Mouse (Mus musculus): Measurements from ENCODE around the gene Fh1. TPM values are rescaled to one million over a fixed set of nuclear protein-coding genes. Genes with fewer than 3 reads are reported as not detected.

Fh1 gene
- total and polyA plus RNA-seq, 3 experiments, result 159 to 186 TPM; not detected in 1

DNA sequence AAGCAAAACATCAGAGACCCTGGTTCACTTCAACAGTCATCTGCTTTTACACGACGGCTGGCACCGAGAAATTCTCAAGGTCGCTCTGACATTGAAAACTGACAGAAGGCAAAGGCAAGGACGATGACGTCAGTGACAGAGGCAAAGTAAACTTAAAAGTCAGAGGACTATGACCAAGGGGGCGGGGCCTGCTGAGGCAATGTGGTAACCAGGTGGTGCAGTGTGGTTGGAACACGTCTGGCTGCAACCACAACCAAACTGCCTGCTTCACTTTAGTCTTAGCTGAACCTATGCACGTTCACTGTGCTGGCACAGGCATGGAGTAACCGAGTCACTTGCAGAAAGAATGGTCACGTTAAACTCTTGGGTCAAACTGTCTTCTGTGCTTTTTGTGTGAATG lies 23.2 kb downstream of the Fh1 start:
- Histone ChIP-seq H3K27me3 (ENCODE audit: control insufficient read depth in 1 of 2, insufficient read depth in 2 of 2, low read length in 2 of 2) (no peaks in the 10 kb centered on the region), H3K36me3 (ENCODE audit: control insufficient read depth in 1 of 2, insufficient read depth in 2 of 2, low read length in 2 of 2) (peaks cover 0 to 25% of the 10 kb centered on the region in 2 experiments; a peak in 2 of 4 replicates)
- TF ChIP-seq TCF12 (IDR thresholded peaks at IDR 0.05; ENCODE audit: low read depth, low read length), result no peak
- no peak for TF ChIP-seq RCOR1 (IDR thresholded peaks at IDR 0.05; ENCODE audit: low read depth, low read length)
- no peak for TF ChIP-seq ELF1 (IDR thresholded peaks at IDR 0.05; ENCODE audit: low read depth, low read length)
- no peak for TF ChIP-seq KAT2A (conservative IDR thresholded peaks at IDR 0.05; ENCODE audit: low read depth, low read length)

DNA sequence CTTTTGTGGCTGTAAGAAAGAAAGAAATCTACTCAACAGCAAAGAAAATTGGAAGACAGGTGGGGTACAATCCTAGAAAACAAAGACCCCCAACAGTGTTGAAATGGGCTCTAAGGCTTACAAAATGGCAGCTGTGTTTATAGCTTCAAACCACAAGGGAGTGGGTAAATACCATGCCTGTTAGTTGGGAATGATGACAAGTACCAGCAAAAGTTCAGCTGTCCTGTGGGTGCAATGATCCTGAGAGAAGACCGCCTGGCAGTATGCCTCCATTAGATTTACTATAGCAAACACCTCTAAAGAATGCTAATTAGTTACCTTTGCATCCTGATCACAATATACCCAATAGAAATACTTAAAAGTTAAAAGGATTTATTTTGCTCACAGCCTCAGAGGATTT lies 32.6 kb downstream of the Fh1 start:
- no peak overlapping the region for H3K9ac ChIP-seq (ENCODE audit: control insufficient read depth, low read depth, low read length, poor library complexity, severe bottlenecking)
- TF ChIP-seq TAL1 (IDR thresholded peaks at IDR 0.05; ENCODE audit: low read length), result no peak
- TF ChIP-seq SMC3 (IDR thresholded peaks at IDR 0.05; ENCODE audit: low read depth, low read length), result no peak
- TF ChIP-seq E2F4 (IDR thresholded peaks at IDR 0.05; ENCODE audit: borderline replicate concordance, low read depth, low read length), result no peak
- no peak for TF ChIP-seq CTCF (IDR thresholded peaks at IDR 0.05 in 2 of 3, conservative IDR thresholded peaks at IDR 0.05 in 1 of 3; ENCODE audit: control insufficient read depth in 1 of 3, insufficient read depth in 1 of 3, low read depth in 2 of 3, low read length in 3 of 3, poor library complexity in 1 of 3, severe bottlenecking in 1 of 3)
- TF ChIP-seq MAZ (IDR thresholded peaks at IDR 0.05; ENCODE audit: low read depth, low read length), result no peak
- H3K27ac ChIP-seq (ENCODE audit: control insufficient read depth, low read depth, low read length), result no peak overlapping the region
- H3K79me2 ChIP-seq (ENCODE audit: control insufficient read depth, insufficient read depth, low read length, poor library complexity), result no peaks in the 10 kb centered on the region
- no peaks in the 10 kb centered on the region for H3K4me1 ChIP-seq (ENCODE audit: control insufficient read depth in 1 of 2, insufficient read depth in 2 of 2, low read length in 2 of 2)
- no peaks in the 10 kb centered on the region for H3K36me3 ChIP-seq (ENCODE audit: control insufficient read depth in 1 of 2, insufficient read depth in 2 of 2, low read length in 2 of 2)
- H3K27me3 ChIP-seq (ENCODE audit: control insufficient read depth in 1 of 2, insufficient read depth in 2 of 2, low read length in 2 of 2), result no peaks in the 10 kb centered on the region
- no peak overlapping the region for H3K4me3 ChIP-seq (ENCODE audit: control insufficient read depth in 1 of 2, insufficient read depth in 1 of 2, low read depth in 2 of 2, low read length in 2 of 2)
- DNase-seq (ENCODE audit: low read depth, low spot score), result no peak
- H3K9me3 ChIP-seq (replicated peaks; ENCODE audit: insufficient read depth, low read length), result no peaks in the 10 kb centered on the region

More for the DNA sequence above, 23.2 kb downstream of the Fh1 start:
- Histone ChIP-seq H3K4me1 (ENCODE audit: control insufficient read depth in 1 of 2, insufficient read depth in 2 of 2, low read length in 2 of 2) (no peaks in the 10 kb centered on the region), H3K27ac (ENCODE audit: control insufficient read depth, low read depth, low read length) (no peak overlapping the region), H3K79me2 (ENCODE audit: control insufficient read depth, insufficient read depth, low read length, poor library complexity) (no peaks in the 10 kb centered on the region), H3K4me3 (ENCODE audit: control insufficient read depth in 1 of 2, insufficient read depth in 1 of 2, low read depth in 2 of 2, low read length in 2 of 2) (no peak overlapping the region), H3K9ac (ENCODE audit: control insufficient read depth, low read depth, low read length, poor library complexity, severe bottlenecking) (no peak overlapping the region), H3K9me3 (replicated peaks; ENCODE audit: insufficient read depth, low read length) (no peaks in the 10 kb centered on the region)
- no peak for DNase-seq (ENCODE audit: low read depth, low spot score)

DNA sequence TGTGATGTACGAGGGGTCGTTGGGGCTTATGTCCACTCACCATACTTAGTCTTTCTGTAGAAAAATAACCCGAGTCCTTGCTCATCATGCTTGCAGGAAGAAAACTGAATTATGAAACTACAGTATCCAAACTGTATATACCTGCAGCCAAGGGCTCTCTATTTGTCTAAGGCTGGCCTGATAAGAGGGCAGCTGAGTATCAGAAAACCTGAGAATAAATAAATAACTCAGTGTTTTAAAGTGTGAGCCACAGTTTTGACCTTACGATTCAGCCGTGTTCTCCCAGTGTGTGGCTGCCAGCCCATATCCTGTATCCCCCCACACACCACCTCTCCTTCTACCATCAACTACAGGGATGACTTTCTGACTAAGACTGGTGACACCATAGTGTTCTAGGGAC lies 38.8 kb downstream of the Fh1 start:
- peaks cover 0 to 3% of the 10 kb centered on the region in 2 experiments; a peak in 2 of 4 replicates for H3K4me1 ChIP-seq (ENCODE audit: control insufficient read depth in 1 of 2, insufficient read depth in 2 of 2, low read length in 2 of 2)
- H3K9me3 ChIP-seq (replicated peaks; ENCODE audit: insufficient read depth, low read length), result no peaks in the 10 kb centered on the region
- H3K4me3 ChIP-seq (ENCODE audit: control insufficient read depth in 1 of 2, insufficient read depth in 1 of 2, low read depth in 2 of 2, low read length in 2 of 2), result no peak overlapping the region
- no peaks in the 10 kb centered on the region for H3K36me3 ChIP-seq (ENCODE audit: control insufficient read depth in 1 of 2, insufficient read depth in 2 of 2, low read length in 2 of 2)
- no peak overlapping the region for H3K27ac ChIP-seq (ENCODE audit: control insufficient read depth, low read depth, low read length)
- H3K79me2 ChIP-seq (ENCODE audit: control insufficient read depth, insufficient read depth, low read length, poor library complexity), result no peaks in the 10 kb centered on the region
- DNase-seq (ENCODE audit: low read depth, low spot score), result no peak
- no peak for TF ChIP-seq TAL1 (IDR thresholded peaks at IDR 0.05; ENCODE audit: low read length)
- TF ChIP-seq TBP (IDR thresholded peaks at IDR 0.05; ENCODE audit: low read depth, low read length), result no peak
- TF ChIP-seq ZMIZ1 (IDR thresholded peaks at IDR 0.05; ENCODE audit: low read depth, low read length), result no peak
- no peak for TF ChIP-seq ETS1 (IDR thresholded peaks at IDR 0.05; ENCODE audit: low read depth, low read length)
- TF ChIP-seq CTCF (IDR thresholded peaks at IDR 0.05 in 2 of 3, conservative IDR thresholded peaks at IDR 0.05 in 1 of 3; ENCODE audit: control insufficient read depth in 1 of 3, insufficient read depth in 1 of 3, low read depth in 2 of 3, low read length in 3 of 3, poor library complexity in 1 of 3, severe bottlenecking in 1 of 3), result no peak
- no peak overlapping the region for H3K9ac ChIP-seq (ENCODE audit: control insufficient read depth, low read depth, low read length, poor library complexity, severe bottlenecking)
- no peaks in the 10 kb centered on the region for H3K27me3 ChIP-seq (ENCODE audit: control insufficient read depth in 1 of 2, insufficient read depth in 2 of 2, low read length in 2 of 2)

All from MEL (cell line).